Mouse (Mus musculus) small intestine, adult 2 months (tissue): Measurements from ENCODE around the gene Prr36. TPM values are rescaled to one million over a fixed set of nuclear protein-coding genes. Genes with fewer than 3 reads are reported as not detected.
A peak's percentile ranks its signal among the peaks of the same experiment; 100 is the strongest.

Experiments
- H3K27ac ChIP-seq: fragments of 200-500 bp; 2 replicates; pipeline ENCODE4 v1.5.1; 2012; ENCODE audit warnings: low read depth, low read length, control low read depth, inconsistent platforms; ENCODE audit not compliant: insufficient read depth
- H3K27me3 ChIP-seq: fragments of 200-500 bp; 2 replicates; pipeline ENCODE4 v1.6.1; 2012; ENCODE audit warnings: mild to moderate bottlenecking, moderate library complexity, low read length, inconsistent platforms; ENCODE audit not compliant: control insufficient read depth, insufficient read depth
- H3K36me3 ChIP-seq: fragments of 200-500 bp; 2 replicates; pipeline ENCODE4 v1.6.1; 2012; ENCODE audit warnings: mild to moderate bottlenecking, low read length, control low read depth, inconsistent platforms; ENCODE audit not compliant: control insufficient read depth, insufficient read depth
- H3K4me1 ChIP-seq: fragments of 200-500 bp; 2 replicates; pipeline ENCODE4 v1.6.1; 2012; ENCODE audit warnings: low read length, inconsistent platforms, mixed read lengths; ENCODE audit not compliant: control insufficient read depth, insufficient read depth, insufficient read length
- H3K4me3 ChIP-seq: fragments of 200-500 bp; 2 replicates; pipeline ENCODE4 v1.5.1; 2012; ENCODE audit warnings: low read depth, mild to moderate bottlenecking, control low read depth, inconsistent platforms, low read length, moderate library complexity
- CTCF ChIP-seq: fragments of 200-500 bp; IDR thresholded peaks from 2 replicates; pipeline ENCODE4 v1.5.1; 2012; ENCODE audit warnings: low read depth, mild to moderate bottlenecking, control low read depth, inconsistent platforms, low read length, moderate library complexity, mixed read lengths; ENCODE audit not compliant: insufficient replicate concordance, insufficient read length; ENCODE audit errors: extremely low read depth
- POLR2A ChIP-seq: fragments of 200-500 bp; IDR thresholded peaks from 2 replicates; pipeline ENCODE4 v1.6.1; 2012; ENCODE audit warnings: low read depth, mild to moderate bottlenecking, control low read depth, inconsistent platforms, low read length, moderate library complexity
- WGBS: fragments of 180-500 bp; shearing (Covaris S2); methylation state at CpG from one replicate; pipeline ENCODE4 v1.1.7; 2018; 5-methylcytosine and 5-hydroxymethylcytosine counted together
- polyA plus RNA-seq: library from polyadenylated mRNA; depleted of rRNA; stranded (reverse); fragments of >200 nt; gene quantifications from 2 replicates; pipeline ENCODE4 v1.2.3, GENCODE M21; 2012

Prr36 gene
- polyA plus RNA-seq, 1 experiment, result 0.08 TPM

GRCm38 (mm10) chr8:4249213-4249612 is 32.0 kb upstream of the Prr36 start:
- no peak overlapping the region for H3K4me3 ChIP-seq
- no peak for TF ChIP-seq POLR2A
- TF ChIP-seq CTCF, result no peak
- 71% methylated on average over 29 of the region's 29 CpGs for WGBS
- H3K27ac ChIP-seq, result no peak overlapping the region
- H3K4me1 ChIP-seq, result peaks cover 9% of the 10 kb centered on the region
- peaks cover 30% of the 10 kb centered on the region for H3K36me3 ChIP-seq
- no peaks in the 10 kb centered on the region for H3K27me3 ChIP-seq

GRCm38 (mm10) chr8:4247951-4248540 is 30.8 kb upstream of the Prr36 start, which contains the start of gene Tgfbr3l:
Gene Tgfbr3l, plus strand, starts transcription at chr8:4248214.
- Histone ChIP-seq H3K36me3 (peaks cover 42% of the 10 kb centered on the region), H3K4me3 (no peak within 1 kb of the TSS), H3K4me1 (peaks cover 3% of the 10 kb centered on the region), H3K27ac (no peak within 1 kb of the TSS), H3K27me3 (no peaks in the 10 kb centered on the region)
- no peak for TF ChIP-seq POLR2A
- TF ChIP-seq CTCF, result no peak
- WGBS, result 80% methylated on average over 15 of the region's 15 CpGs

- 73% methylated on average over 8 of the region's 8 CpGs for WGBS
- TF ChIP-seq POLR2A (no peak), CTCF (no peak)
- no peak overlapping the region for H3K4me3 ChIP-seq
- peaks cover 47% of the 10 kb centered on the region for H3K36me3 ChIP-seq
- H3K27ac ChIP-seq, result no peak overlapping the region
- no peaks in the 10 kb centered on the region; the same call in 1 of the 2 replicates for H3K4me1 ChIP-seq
- H3K27me3 ChIP-seq, result no peaks in the 10 kb centered on the region
Observed at GRCm38 (mm10) chr8:4247241-4247640, 30.0 kb upstream of the Prr36 start.

GRCm38 (mm10) chr8:4245737-4246136 is 28.5 kb upstream of the Prr36 start:
- Histone ChIP-seq H3K4me1 (no peaks in the 10 kb centered on the region; the same call in 1 of the 2 replicates), H3K27ac (no peak overlapping the region), H3K27me3 (no peaks in the 10 kb centered on the region), H3K4me3 (no peak overlapping the region), H3K36me3 (peaks cover 49% of the 10 kb centered on the region)
- no peak for TF ChIP-seq POLR2A
- no peak for TF ChIP-seq CTCF
- WGBS, result 90% methylated on average over 13 of the region's 13 CpGs

- H3K27ac ChIP-seq, result no peak overlapping the region
- no peak overlapping the region for H3K4me3 ChIP-seq
- TF ChIP-seq POLR2A (no peak), CTCF (no peak)
- H3K36me3 ChIP-seq, result peaks cover 49% of the 10 kb centered on the region
- peaks cover 2% of the 10 kb centered on the region; the same call in 1 of the 2 replicates for H3K4me1 ChIP-seq
- no peaks in the 10 kb centered on the region for H3K27me3 ChIP-seq
- WGBS, result 91% methylated on average over 5 of the region's 5 CpGs
Observed at GRCm38 (mm10) chr8:4245061-4245460, 27.8 kb upstream of the Prr36 start.

GRCm38 (mm10) chr8:4239193-4239890 is 22.1 kb upstream of the Prr36 start:
- 2% methylated on average over 19 of the region's 19 CpGs for WGBS
- Histone ChIP-seq H3K4me3 (peak overlapping the region; percentile 83), H3K36me3 (peaks cover 20% of the 10 kb centered on the region), H3K4me1 (peaks cover 11% of the 10 kb centered on the region; the same call in 1 of the 2 replicates), H3K27me3 (no peaks in the 10 kb centered on the region), H3K27ac (peak overlapping the region; percentile 77)
- TF ChIP-seq POLR2A (no peak), CTCF (no peak)
